8 mouse cellular contexts compared by ENCODE assay signal in genomic region chr17:34028501-34029149, GRCm38 (mm10). TPM values are rescaled to one million over a fixed set of nuclear protein-coding genes. Genes with fewer than 3 reads are reported as not detected.
DNase-seq lines count a peak whose midpoint lies in the region; ATAC-seq lines count a peak whose summit lies in the region.

No protein-coding gene starts in this region.

- H3K36me3 ChIP-seq in lung, embryonic 15.5 days: peaks cover 23% of the 10 kb centered on the region
- peaks cover 20% of the 10 kb centered on the region for H3K36me3 ChIP-seq in hindbrain, embryonic 13.5 days
- peaks cover 8% of the 10 kb centered on the region for H3K36me3 ChIP-seq in midbrain, embryonic 16.5 days (ENCODE audit: control insufficient read depth, insufficient read depth, low read length)

- no peak overlapping the region for H3K9ac ChIP-seq in lung, embryonic 15.5 days
- H3K9ac ChIP-seq in hindbrain, embryonic 13.5 days: peak overlapping the region; percentile 20; the same call in 1 of the 2 replicates
- no peak overlapping the region for H3K9ac ChIP-seq in midbrain, embryonic 16.5 days (ENCODE audit: low read depth, low read length)

- 67% methylated on average over 17 of the region's 17 CpGs for WGBS in lung, embryonic 15.5 days
- WGBS in hindbrain, embryonic 13.5 days: 51% methylated on average over 17 of the region's 17 CpGs
- WGBS in midbrain, embryonic 16.5 days: 34% methylated on average over 17 of the region's 17 CpGs

- DNase-seq in CD4-positive, CD25-positive, alpha-beta regulatory T cell, adult 2 months (ENCODE audit: low read depth, low spot score): peak; percentile 20
- no peak for DNase-seq in lung, postnatal 25 days (ENCODE audit: low spot score)
- no peak for DNase-seq in spleen, postnatal 36 days (ENCODE audit: low spot score in 2 of 2)
- no peak for DNase-seq in right cerebral cortex, postnatal 4 days

- H3K4me2 ChIP-seq in lung, embryonic 15.5 days: peak overlapping the region; percentile 97
- peak overlapping the region; percentile 99 for H3K4me2 ChIP-seq in hindbrain, embryonic 13.5 days
- peak overlapping the region; percentile 97; the same call in 1 of the 2 replicates for H3K4me2 ChIP-seq in midbrain, embryonic 16.5 days (ENCODE audit: low read length)

- H3K27ac ChIP-seq in lung, embryonic 15.5 days: peak overlapping the region; percentile 87; the same call in 1 of the 2 replicates
- peak overlapping the region; percentile 99 for H3K27ac ChIP-seq in hindbrain, embryonic 13.5 days
- peak overlapping the region; percentile 78 for H3K27ac ChIP-seq in midbrain, embryonic 16.5 days (ENCODE audit: low read length)

- 0 out of 2 replicates have a peak overlapping the region, but pooled peaks have one; percentile 75 for H3K4me3 ChIP-seq in lung, embryonic 15.5 days
- peak overlapping the region; percentile 85 for H3K4me3 ChIP-seq in hindbrain, embryonic 13.5 days
- H3K4me3 ChIP-seq in midbrain, embryonic 16.5 days (ENCODE audit: low read depth, low read length): 0 out of 2 replicates have a peak overlapping the region, but pooled peaks have one; percentile 54

- H3K9me3 ChIP-seq in lung, embryonic 15.5 days: no peaks in the 10 kb centered on the region
- no peaks in the 10 kb centered on the region for H3K9me3 ChIP-seq in hindbrain, embryonic 13.5 days
- no peaks in the 10 kb centered on the region for H3K9me3 ChIP-seq in midbrain, embryonic 16.5 days (replicated peaks; ENCODE audit: control insufficient read depth, low read length, poor library complexity, severe bottlenecking)

- peaks cover 74% of the 10 kb centered on the region for H3K4me1 ChIP-seq in lung, embryonic 15.5 days
- peaks cover 76% of the 10 kb centered on the region for H3K4me1 ChIP-seq in hindbrain, embryonic 13.5 days (replicated peaks)
- H3K4me1 ChIP-seq in midbrain, embryonic 16.5 days (ENCODE audit: control insufficient read depth, insufficient read depth, low read length): peaks cover 62% of the 10 kb centered on the region

- no peak for ATAC-seq in CD4-positive, CD25-positive, alpha-beta regulatory T cell, adult 4 months
- no peak for ATAC-seq in lung, embryonic 15.5 days (ENCODE audit: borderline replicate concordance, extremely low read depth, low FRiP score, low TSS enrichment)
- no peak for ATAC-seq in hindbrain, embryonic 13.5 days (ENCODE audit: low FRiP score)
- ATAC-seq in midbrain, embryonic 16.5 days: no peak

- H3K27me3 ChIP-seq in lung, embryonic 15.5 days: no peaks in the 10 kb centered on the region
- H3K27me3 ChIP-seq in hindbrain, embryonic 13.5 days: no peaks in the 10 kb centered on the region
- no peaks in the 10 kb centered on the region for H3K27me3 ChIP-seq in midbrain, embryonic 16.5 days (ENCODE audit: control insufficient read depth, insufficient read depth, low read depth, low read length)

RNA-seq across cellular contexts. Expression of gene H2-Ke6, which starts 0.8 kb away (rescaled TPM):
- 10 to 100 TPM; 20.9 to 21.4 TPM for polyA plus RNA-seq in CD4-positive, CD25-positive, alpha-beta regulatory T cell, adult 4 months (2017; shearing (Covaris generic))
- 46.1 and 49.1 TPM in 2 replicates for polyA plus RNA-seq in lung, embryonic 15.5 days (2015; fragmentation: Nextera tagmentation; extraction: Ambion mirVana)
- polyA plus RNA-seq in hindbrain, embryonic 13.5 days (2015; fragmentation: Nextera tagmentation; extraction: Ambion mirVana): 62.9 and 65.0 TPM in 2 replicates
- 60.1 and 61.3 TPM in 2 replicates for polyA plus RNA-seq in midbrain, embryonic 16.5 days (2015; fragmentation: Nextera tagmentation; extraction: Ambion mirVana)

RNA-seq across cellular contexts. Expression of gene Slc39a7, which starts 2.9 kb away (rescaled TPM):
- polyA plus RNA-seq in CD4-positive, CD25-positive, alpha-beta regulatory T cell, adult 4 months (2017; shearing (Covaris generic)): 10 to 100 TPM; 53.0 to 92.6 TPM
- 192 and 205 TPM in 2 replicates for polyA plus RNA-seq in lung, embryonic 15.5 days (2015; fragmentation: Nextera tagmentation; extraction: Ambion mirVana)
- polyA plus RNA-seq in hindbrain, embryonic 13.5 days (2015; fragmentation: Nextera tagmentation; extraction: Ambion mirVana): 164 and 172 TPM in 2 replicates
- 163 and 175 TPM in 2 replicates for polyA plus RNA-seq in midbrain, embryonic 16.5 days (2015; fragmentation: Nextera tagmentation; extraction: Ambion mirVana)

RNA-seq across cellular contexts. Expression of gene Rxrb, which starts 3.0 kb away (rescaled TPM):
- 10 to 100 TPM; 11.2 to 12.5 TPM for polyA plus RNA-seq in CD4-positive, CD25-positive, alpha-beta regulatory T cell, adult 4 months (2017; shearing (Covaris generic))
- 47.5 and 56.0 TPM in 2 replicates for polyA plus RNA-seq in lung, embryonic 15.5 days (2015; fragmentation: Nextera tagmentation; extraction: Ambion mirVana)
- 56.8 and 59.2 TPM in 2 replicates for polyA plus RNA-seq in hindbrain, embryonic 13.5 days (2015; fragmentation: Nextera tagmentation; extraction: Ambion mirVana)
- 54.0 and 55.9 TPM in 2 replicates for polyA plus RNA-seq in midbrain, embryonic 16.5 days (2015; fragmentation: Nextera tagmentation; extraction: Ambion mirVana)

RNA-seq across cellular contexts. Expression of gene Ring1, which starts 4.1 kb away (rescaled TPM):
- 1 to 10 TPM; 2.2 to 2.3 TPM for polyA plus RNA-seq in CD4-positive, CD25-positive, alpha-beta regulatory T cell, adult 4 months (2017; shearing (Covaris generic))
- 20.9 and 23.2 TPM in 2 replicates for polyA plus RNA-seq in lung, embryonic 15.5 days (2015; fragmentation: Nextera tagmentation; extraction: Ambion mirVana)
- 19.2 and 21.5 TPM in 2 replicates for polyA plus RNA-seq in hindbrain, embryonic 13.5 days (2015; fragmentation: Nextera tagmentation; extraction: Ambion mirVana)
- 17.9 and 18.2 TPM in 2 replicates for polyA plus RNA-seq in midbrain, embryonic 16.5 days (2015; fragmentation: Nextera tagmentation; extraction: Ambion mirVana)

RNA-seq across cellular contexts. Expression of gene Col11a2, which starts 10.6 kb away (rescaled TPM):
- under 1 TPM; 0.15 to 0.42 TPM for polyA plus RNA-seq in CD4-positive, CD25-positive, alpha-beta regulatory T cell, adult 4 months (2017; shearing (Covaris generic))
- 4.1 and 5.0 TPM in 2 replicates for polyA plus RNA-seq in lung, embryonic 15.5 days (2015; fragmentation: Nextera tagmentation; extraction: Ambion mirVana)
- polyA plus RNA-seq in hindbrain, embryonic 13.5 days (2015; fragmentation: Nextera tagmentation; extraction: Ambion mirVana): 3.2 and 3.8 TPM in 2 replicates
- polyA plus RNA-seq in midbrain, embryonic 16.5 days (2015; fragmentation: Nextera tagmentation; extraction: Ambion mirVana): 3.6 and 4.4 TPM in 2 replicates
